In the genomic region with DNA sequence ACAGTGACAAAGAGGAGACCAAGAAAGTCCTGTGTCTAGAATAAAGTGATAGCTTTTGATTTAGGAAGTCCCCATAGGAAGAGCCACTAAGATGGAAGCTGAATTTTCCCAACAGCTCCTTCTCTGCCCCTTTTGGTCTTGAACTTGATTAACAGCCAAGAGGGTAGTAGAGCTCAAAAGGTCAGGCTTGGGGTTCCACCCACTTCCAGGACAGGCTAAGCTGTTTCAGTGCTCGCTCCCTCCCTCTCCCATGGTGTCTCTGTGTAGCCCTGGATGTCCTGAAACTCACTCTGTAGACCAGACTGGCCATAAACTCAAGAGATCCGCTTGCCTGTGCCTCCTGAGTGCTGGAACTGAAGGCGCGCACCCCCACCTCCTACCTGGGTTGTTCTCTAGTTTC, we compare ENCODE assay signal across 12 mouse cellular contexts. TPM values are rescaled to one million over a fixed set of nuclear protein-coding genes. Genes with fewer than 3 reads are reported as not detected.
DNase-seq lines count a peak whose midpoint lies in the region; ATAC-seq and TF ChIP-seq lines count a peak whose summit lies in the region.
"Had no signal": no experiment of that assay in that cellular context is flagged by ENCODE, and none has a peak within 500 bp of the region (broad histone marks: within the 10 kb centered on the region; RNA-seq: fewer than 3 reads in every experiment).

No protein-coding gene starts in this region.

- H3K27me3 ChIP-seq in lung, embryonic 14.5 days (ENCODE audit: insufficient read depth, low read length): no peaks in the 10 kb centered on the region
- no peaks in the 10 kb centered on the region for H3K27me3 ChIP-seq in forebrain, embryonic 15.5 days
- H3K27me3 ChIP-seq in kidney, embryonic 16.5 days (ENCODE audit: insufficient read depth, low read length): no peaks in the 10 kb centered on the region
- no peaks in the 10 kb centered on the region for H3K27me3 ChIP-seq in neural tube, embryonic 13.5 days

- no peaks in the 10 kb centered on the region for H3K9me3 ChIP-seq in lung, embryonic 14.5 days (ENCODE audit: low read depth, low read length)
- no peaks in the 10 kb centered on the region for H3K9me3 ChIP-seq in forebrain, embryonic 15.5 days
- no peaks in the 10 kb centered on the region for H3K9me3 ChIP-seq in kidney, embryonic 16.5 days (ENCODE audit: low read length)
- no peaks in the 10 kb centered on the region for H3K9me3 ChIP-seq in neural tube, embryonic 13.5 days

- H3K4me1 ChIP-seq in lung, embryonic 14.5 days (ENCODE audit: insufficient read depth): no peaks in the 10 kb centered on the region; the same call in 1 of the 2 replicates
- peaks cover 34% of the 10 kb centered on the region for H3K4me1 ChIP-seq in forebrain, embryonic 15.5 days
- H3K4me1 ChIP-seq in kidney, embryonic 16.5 days (ENCODE audit: insufficient read depth, low read length): peaks cover 10% of the 10 kb centered on the region
- H3K4me1 ChIP-seq in neural tube, embryonic 13.5 days (replicated peaks): peaks cover 36% of the 10 kb centered on the region

- no peak overlapping the region for H3K4me3 ChIP-seq in lung, embryonic 14.5 days (ENCODE audit: low read depth, low read length)
- H3K4me3 ChIP-seq in forebrain, embryonic 15.5 days: peak overlapping the region; percentile 77
- H3K4me3 ChIP-seq in kidney, embryonic 16.5 days (ENCODE audit: low read length): no peak overlapping the region
- H3K4me3 ChIP-seq in neural tube, embryonic 13.5 days: peak overlapping the region; percentile 84

- DNase-seq in lung, embryonic 14.5 days: no peak
- DNase-seq in lung, postnatal 10 days: no peak
- no peak for DNase-seq in lung, postnatal 36 days
- no peak for DNase-seq in right cerebral cortex, postnatal 4 days
- no peak for DNase-seq in left cerebral cortex, postnatal 36 days (ENCODE audit: low spot score in 2 of 2)
- DNase-seq: embryo, embryonic 11 days; thymus, postnatal 14 days had no signal

- no peak for ATAC-seq in lung, embryonic 14.5 days (ENCODE audit: insufficient read depth)
- no peak for ATAC-seq in forebrain, embryonic 15.5 days (replicated peaks)
- ATAC-seq in kidney, embryonic 16.5 days (ENCODE audit: low FRiP score, low TSS enrichment): no peak
- ATAC-seq in neural tube, embryonic 13.5 days (ENCODE audit: low read depth): no peak

- peak overlapping the region; percentile 86; the same call in 1 of the 2 replicates for H3K4me2 ChIP-seq in lung, embryonic 14.5 days
- H3K4me2 ChIP-seq in forebrain, embryonic 15.5 days (replicated peaks): peak overlapping the region; percentile 76
- H3K4me2 ChIP-seq in kidney, embryonic 16.5 days (replicated peaks; ENCODE audit: low read depth, low read length): peak overlapping the region; percentile 72; the same call in 1 of the 2 replicates
- peak overlapping the region; percentile 79 for H3K4me2 ChIP-seq in neural tube, embryonic 13.5 days

- 91% methylated on average over 4 of the region's 4 CpGs for WGBS in lung, embryonic 14.5 days
- WGBS in forebrain, embryonic 15.5 days: 95% methylated on average over 4 of the region's 4 CpGs
- WGBS in kidney, embryonic 16.5 days: 78% methylated on average over 4 of the region's 4 CpGs
- WGBS in neural tube, embryonic 13.5 days: 92% methylated on average over 4 of the region's 4 CpGs

- TF ChIP-seq CTCF in lung, embryonic 14.5 days (IDR thresholded peaks at IDR 0.05; ENCODE audit: low read depth): no peak

- H3K27ac ChIP-seq in lung, embryonic 14.5 days (ENCODE audit: low read depth): no peak overlapping the region
- no peak overlapping the region for H3K27ac ChIP-seq in forebrain, embryonic 15.5 days (replicated peaks)
- no peak overlapping the region for H3K27ac ChIP-seq in kidney, embryonic 16.5 days (ENCODE audit: low read length)
- H3K27ac ChIP-seq in neural tube, embryonic 13.5 days (replicated peaks): no peak overlapping the region

- peaks cover 22% of the 10 kb centered on the region for H3K36me3 ChIP-seq in lung, embryonic 14.5 days (ENCODE audit: insufficient read depth)
- H3K36me3 ChIP-seq in forebrain, embryonic 15.5 days: peaks cover 23% of the 10 kb centered on the region
- H3K36me3 ChIP-seq in kidney, embryonic 16.5 days (ENCODE audit: insufficient read depth, low read length): peaks cover 20% of the 10 kb centered on the region
- peaks cover 41% of the 10 kb centered on the region for H3K36me3 ChIP-seq in neural tube, embryonic 13.5 days

- intact Hi-C loops in left cerebral cortex, postnatal 36 days (cut with DNase I): no loop called here

- 0 out of 2 replicates have a peak overlapping the region, but pooled peaks have one; percentile 79 for H3K9ac ChIP-seq in lung, embryonic 14.5 days
- peak overlapping the region; percentile 83; the same call in 1 of the 2 replicates for H3K9ac ChIP-seq in forebrain, embryonic 15.5 days (replicated peaks)
- peak overlapping the region; percentile 82; the same call in 1 of the 2 replicates for H3K9ac ChIP-seq in kidney, embryonic 16.5 days (replicated peaks; ENCODE audit: low read length)
- H3K9ac ChIP-seq in neural tube, embryonic 13.5 days: peak overlapping the region; percentile 92

RNA-seq across cellular contexts. Expression of gene Lmbr1l, which starts 2.0 kb away (rescaled TPM):
- 4.5 and 5.5 TPM in 2 replicates for polyA plus RNA-seq in lung, embryonic 14.5 days (2014; fragmentation: Nextera tagmentation; extraction: Ambion mirVana)
- 43.2 and 45.2 TPM in 2 replicates for polyA plus RNA-seq in forebrain, embryonic 15.5 days (2015; fragmentation: Nextera tagmentation; extraction: Ambion mirVana)
- polyA plus RNA-seq in kidney, embryonic 16.5 days (2015; fragmentation: Nextera tagmentation; extraction: Ambion mirVana): 17.6 and 18.9 TPM in 2 replicates
- 34.9 and 39.0 TPM in 2 replicates for polyA plus RNA-seq in neural tube, embryonic 13.5 days (2015; fragmentation: Nextera tagmentation; extraction: Ambion mirVana)
- total RNA-seq in left cerebral cortex, postnatal 36 days (2021): 10 to 100 TPM; 12.6 to 16.6 TPM

RNA-seq across cellular contexts. Expression of gene Dhh, which starts 17.7 kb away (rescaled TPM):
- 1.0 and 1.3 TPM in 2 replicates for polyA plus RNA-seq in lung, embryonic 14.5 days (2014; fragmentation: Nextera tagmentation; extraction: Ambion mirVana)
- 0.52 and 0.68 TPM in 2 replicates for polyA plus RNA-seq in forebrain, embryonic 15.5 days (2015; fragmentation: Nextera tagmentation; extraction: Ambion mirVana)
- polyA plus RNA-seq in kidney, embryonic 16.5 days (2015; fragmentation: Nextera tagmentation; extraction: Ambion mirVana): 1.4 and 1.8 TPM in 2 replicates
- 3.1 and 4.3 TPM in 2 replicates for polyA plus RNA-seq in neural tube, embryonic 13.5 days (2015; fragmentation: Nextera tagmentation; extraction: Ambion mirVana)
- total RNA-seq in left cerebral cortex, postnatal 36 days (2021): under 1 TPM in 1 of 2 experiments, not detected in 1; 0.35 TPM

RNA-seq across cellular contexts. Expression of gene Tuba1b, which starts 18.3 kb away (rescaled TPM):
- polyA plus RNA-seq in lung, embryonic 14.5 days (2014; fragmentation: Nextera tagmentation; extraction: Ambion mirVana): 2,161 and 2,216 TPM in 2 replicates
- polyA plus RNA-seq in forebrain, embryonic 15.5 days (2015; fragmentation: Nextera tagmentation; extraction: Ambion mirVana): 1,138 and 1,204 TPM in 2 replicates
- 1,826 and 1,900 TPM in 2 replicates for polyA plus RNA-seq in kidney, embryonic 16.5 days (2015; fragmentation: Nextera tagmentation; extraction: Ambion mirVana)
- 1,062 and 1,121 TPM in 2 replicates for polyA plus RNA-seq in neural tube, embryonic 13.5 days (2015; fragmentation: Nextera tagmentation; extraction: Ambion mirVana)
- total RNA-seq in left cerebral cortex, postnatal 36 days (2021): 100 to 1,000 TPM; 509 to 602 TPM

RNA-seq across cellular contexts. Expression of gene Rhebl1, which starts 21.7 kb away (rescaled TPM):
- 8.5 and 9.5 TPM in 2 replicates for polyA plus RNA-seq in lung, embryonic 14.5 days (2014; fragmentation: Nextera tagmentation; extraction: Ambion mirVana)
- 42.7 and 46.4 TPM in 2 replicates for polyA plus RNA-seq in forebrain, embryonic 15.5 days (2015; fragmentation: Nextera tagmentation; extraction: Ambion mirVana)
- 16.7 and 18.3 TPM in 2 replicates for polyA plus RNA-seq in kidney, embryonic 16.5 days (2015; fragmentation: Nextera tagmentation; extraction: Ambion mirVana)
- 27.8 and 33.3 TPM in 2 replicates for polyA plus RNA-seq in neural tube, embryonic 13.5 days (2015; fragmentation: Nextera tagmentation; extraction: Ambion mirVana)
- total RNA-seq in left cerebral cortex, postnatal 36 days (2021): 10 to 100 TPM in 1 of 2 experiments, 1 to 10 TPM in 1; 9.0 to 10.5 TPM

RNA-seq across cellular contexts. Expression of gene Gm49450, which starts 37.3 kb away (rescaled TPM):
- polyA plus RNA-seq in lung, embryonic 14.5 days (2014; fragmentation: Nextera tagmentation; extraction: Ambion mirVana): not detected in 2 replicates
- not detected in 2 replicates for polyA plus RNA-seq in forebrain, embryonic 15.5 days (2015; fragmentation: Nextera tagmentation; extraction: Ambion mirVana)
- polyA plus RNA-seq in kidney, embryonic 16.5 days (2015; fragmentation: Nextera tagmentation; extraction: Ambion mirVana): not detected in 2 replicates
- polyA plus RNA-seq in neural tube, embryonic 13.5 days (2015; fragmentation: Nextera tagmentation; extraction: Ambion mirVana): not detected in 2 replicates
- not detected for total RNA-seq in left cerebral cortex, postnatal 36 days (2021)
- total RNA-seq: left cerebral cortex, postnatal 25 days; MEL had no signal

Comparison
In these comparisons a context has a peak if more than half of its experiments do, and no peak if none do; other contexts are left out.
1. H3K4me3 ChIP-seq: peak in forebrain, embryonic 15.5 days (single experiment) and neural tube, embryonic 13.5 days (single experiment); none in lung, embryonic 14.5 days (single experiment) and kidney, embryonic 16.5 days (single experiment).
2. Peak in every context shown above with its lines, with median percentiles within 50 percentile points of each other: H3K4me2 ChIP-seq and H3K9ac ChIP-seq.